In the genomic region with DNA sequence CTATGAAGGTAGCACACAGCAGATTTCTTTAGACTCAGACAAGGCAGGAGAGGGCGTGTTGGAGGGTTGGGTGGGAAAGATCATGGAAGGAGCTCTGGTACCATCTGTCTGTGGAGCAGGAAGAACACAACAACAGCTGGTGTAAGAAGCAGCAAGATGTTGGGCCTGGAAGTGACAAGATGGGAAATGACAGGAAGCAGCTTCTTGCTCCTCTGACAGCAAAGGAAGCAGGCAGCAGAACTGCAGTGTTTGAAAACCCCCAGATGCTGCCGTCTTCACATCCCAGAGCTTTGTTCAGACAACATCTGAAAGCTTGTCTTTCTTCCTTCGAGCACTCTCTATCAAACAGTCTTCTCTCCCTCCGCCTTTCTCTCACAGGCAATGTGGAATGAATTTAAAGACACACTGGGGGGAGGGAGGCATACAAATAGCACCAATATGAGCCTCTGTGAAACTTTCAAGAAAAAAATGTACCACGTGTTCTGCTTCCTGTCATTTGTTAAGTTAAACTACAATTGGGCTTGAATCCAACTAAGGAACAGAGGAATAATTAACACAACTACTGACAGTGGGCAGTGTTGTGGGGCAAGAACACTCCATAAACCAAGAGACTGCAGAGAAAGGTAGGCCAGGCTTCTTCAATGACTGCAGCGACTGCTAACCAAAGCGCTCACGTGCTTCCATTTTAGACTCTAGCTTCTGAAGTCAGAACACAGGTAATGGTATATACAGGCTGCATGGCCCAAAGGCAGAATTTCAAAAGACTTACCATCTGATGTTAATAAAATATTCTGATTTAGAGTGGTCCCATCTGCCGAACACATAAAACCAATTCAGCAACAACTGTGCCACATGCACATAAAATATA, we compare ENCODE assay signal across 8 mouse cellular contexts.
DNase-seq lines count a peak whose midpoint lies in the region; ATAC-seq and TF ChIP-seq lines count a peak whose summit lies in the region.

No protein-coding gene starts in this region.

- no peak overlapping the region for H3K4me2 ChIP-seq in liver, embryonic 12.5 days
- no peak overlapping the region for H3K4me2 ChIP-seq in liver, postnatal 0 days (ENCODE audit: low read depth, low read length)
- peak overlapping the region; percentile 30 for H3K4me2 ChIP-seq in limb, embryonic 12.5 days

- no peak overlapping the region for H3K4me3 ChIP-seq in liver, embryonic 12.5 days
- no peak overlapping the region for H3K4me3 ChIP-seq in liver, postnatal 0 days (ENCODE audit: low read depth, low read length)
- H3K4me3 ChIP-seq in limb, embryonic 12.5 days (replicated peaks) = no peak overlapping the region

- peaks cover 4% of the 10 kb centered on the region; the same call in 1 of the 2 replicates for H3K4me1 ChIP-seq in liver, embryonic 12.5 days
- H3K4me1 ChIP-seq in liver, postnatal 0 days (ENCODE audit: insufficient read depth) = no peaks in the 10 kb centered on the region
- peaks cover 28% of the 10 kb centered on the region for H3K4me1 ChIP-seq in limb, embryonic 12.5 days (replicated peaks)

- DNase-seq in liver, postnatal 0 days = no peak
- DNase-seq in frontal cortex, postnatal 14 days (ENCODE audit: low spot score in 2 of 2) = peak; percentile 35 to 54
- peak; percentile 10 to 62 for DNase-seq in kidney, adult 8-10 months
- peak; percentile 6 for DNase-seq in right cerebral cortex, postnatal 4 days
- no peak for DNase-seq in spleen, adult 18-20 months
- DNase-seq in adrenal gland, postnatal 4 days (ENCODE audit: low spot score in 2 of 2) = no peak

- TF ChIP-seq CTCF in liver, postnatal 0 days (IDR thresholded peaks at IDR 0.05; ENCODE audit: low read depth) = no peak

- no peaks in the 10 kb centered on the region for H3K27me3 ChIP-seq in liver, embryonic 12.5 days (replicated peaks)
- no peaks in the 10 kb centered on the region for H3K27me3 ChIP-seq in liver, postnatal 0 days (ENCODE audit: insufficient read depth, low read length)
- no peaks in the 10 kb centered on the region for H3K27me3 ChIP-seq in limb, embryonic 12.5 days

- no peak overlapping the region for H3K9ac ChIP-seq in liver, embryonic 12.5 days
- no peak overlapping the region for H3K9ac ChIP-seq in liver, postnatal 0 days (replicated peaks)
- H3K9ac ChIP-seq in limb, embryonic 12.5 days (replicated peaks) = no peak overlapping the region

- no peaks in the 10 kb centered on the region for H3K36me3 ChIP-seq in liver, embryonic 12.5 days
- H3K36me3 ChIP-seq in liver, postnatal 0 days (replicated peaks; ENCODE audit: insufficient read depth, low read length) = no peaks in the 10 kb centered on the region
- H3K36me3 ChIP-seq in limb, embryonic 12.5 days = no peaks in the 10 kb centered on the region

- 48% methylated on average over 9 of the region's 9 CpGs for WGBS in liver, embryonic 12.5 days (ENCODE audit: insufficient replicate concordance)
- 64% methylated on average over 9 of the region's 9 CpGs for WGBS in liver, postnatal 0 days (ENCODE audit: insufficient replicate concordance)
- WGBS in limb, embryonic 12.5 days = 15% methylated on average over 9 of the region's 9 CpGs

- 0 out of 2 replicates have a peak overlapping the region, but pooled peaks have one; percentile 45 for H3K27ac ChIP-seq in liver, embryonic 12.5 days
- H3K27ac ChIP-seq in liver, postnatal 0 days (ENCODE audit: low read depth) = no peak overlapping the region
- H3K27ac ChIP-seq in limb, embryonic 12.5 days = peak overlapping the region; percentile 72

- H3K9me3 ChIP-seq in liver, embryonic 12.5 days (replicated peaks) = no peaks in the 10 kb centered on the region
- no peaks in the 10 kb centered on the region for H3K9me3 ChIP-seq in liver, postnatal 0 days (ENCODE audit: low read length)
- no peaks in the 10 kb centered on the region for H3K9me3 ChIP-seq in limb, embryonic 12.5 days

- TF ChIP-seq EP300 in liver, postnatal 0 days (IDR thresholded peaks at IDR 0.05; ENCODE audit: low read depth) = no peak

- ATAC-seq in liver, embryonic 12.5 days = no peak
- no peak for ATAC-seq in liver, postnatal 0 days
- peak; percentile 79 for ATAC-seq in limb, embryonic 12.5 days (ENCODE audit: insufficient number of reproducible peaks, insufficient read depth, low FRiP score, low TSS enrichment, low read depth)

Comparison
In these comparisons a context has a peak if more than half of its experiments do, and no peak if none do; other contexts are left out.
1. DNase-seq: peak in frontal cortex, postnatal 14 days (2 of 2), kidney, adult 8-10 months (2 of 2) and right cerebral cortex, postnatal 4 days (single experiment); none in liver, postnatal 0 days (single experiment), spleen, adult 18-20 months (0 of 2) and adrenal gland, postnatal 4 days (0 of 2).